Mouse (Mus musculus): ENCODE data around the gene Il1rl1. TPM values are rescaled to one million over a fixed set of nuclear protein-coding genes. Genes with fewer than 3 reads are reported as not detected.

Il1rl1 gene
- polyA plus RNA-seq, 1 experiment from 2014 or later, result 0.11 TPM

- H3K27me3 ChIP-seq (replicated peaks; ENCODE audit: control insufficient read depth, insufficient read depth, low read length), result no peaks in the 10 kb centered on the region
- ATAC-seq, result no peak
- H3K9ac ChIP-seq (replicated peaks; ENCODE audit: low read depth, low read length), result no peak overlapping the region
- H3K27ac ChIP-seq (ENCODE audit: low read length), result no peak overlapping the region
- H3K36me3 ChIP-seq (ENCODE audit: control insufficient read depth, insufficient read depth), result no peaks in the 10 kb centered on the region
- WGBS, result 82% methylated on average over 7 of the region's 7 CpGs
- no peaks in the 10 kb centered on the region for H3K9me3 ChIP-seq (ENCODE audit: control insufficient read depth, low read length)
- H3K4me2 ChIP-seq (ENCODE audit: low read length), result no peak overlapping the region
- H3K4me3 ChIP-seq (replicated peaks; ENCODE audit: low read length), result no peak overlapping the region
- H3K4me1 ChIP-seq (replicated peaks; ENCODE audit: control insufficient read depth, insufficient read depth, low read length), result no peaks in the 10 kb centered on the region
Measured at GRCm38 (mm10) chr1:40404682-40405081, 24.7 kb upstream of the Il1rl1 start.

- Histone ChIP-seq H3K4me2 (ENCODE audit: low read length) (no peak overlapping the region), H3K4me1 (replicated peaks; ENCODE audit: control insufficient read depth, insufficient read depth, low read length) (no peaks in the 10 kb centered on the region), H3K27me3 (replicated peaks; ENCODE audit: control insufficient read depth, insufficient read depth, low read length) (no peaks in the 10 kb centered on the region), H3K36me3 (ENCODE audit: control insufficient read depth, insufficient read depth) (no peaks in the 10 kb centered on the region), H3K27ac (ENCODE audit: low read length) (no peak overlapping the region), H3K9ac (replicated peaks; ENCODE audit: low read depth, low read length) (no peak overlapping the region), H3K4me3 (replicated peaks; ENCODE audit: low read length) (no peak overlapping the region), H3K9me3 (ENCODE audit: control insufficient read depth, low read length) (no peaks in the 10 kb centered on the region)
- no peak for ATAC-seq
- WGBS, result 63% methylated on average over 1 of the region's 1 CpGs
Measured at GRCm38 (mm10) chr1:40409882-40410281, 19.5 kb upstream of the Il1rl1 start.

- WGBS, result 88% methylated on average over 1 of the region's 1 CpGs
Measured at GRCm38 (mm10) chr1:40413039-40413438, 16.3 kb upstream of the Il1rl1 start.

GRCm38 (mm10) chr1:40414276-40414675, 15.1 kb upstream of the Il1rl1 start:
- Histone ChIP-seq H3K4me3 (replicated peaks; ENCODE audit: low read length) (no peak overlapping the region), H3K36me3 (ENCODE audit: control insufficient read depth, insufficient read depth) (no peaks in the 10 kb centered on the region), H3K9ac (replicated peaks; ENCODE audit: low read depth, low read length) (no peak overlapping the region), H3K27ac (ENCODE audit: low read length) (no peak overlapping the region), H3K4me1 (replicated peaks; ENCODE audit: control insufficient read depth, insufficient read depth, low read length) (no peaks in the 10 kb centered on the region), H3K27me3 (replicated peaks; ENCODE audit: control insufficient read depth, insufficient read depth, low read length) (no peaks in the 10 kb centered on the region), H3K9me3 (ENCODE audit: control insufficient read depth, low read length) (no peaks in the 10 kb centered on the region), H3K4me2 (ENCODE audit: low read length) (no peak overlapping the region)
- ATAC-seq, result no peak
- WGBS, result 89% methylated on average over 7 of the region's 7 CpGs

More at GRCm38 (mm10) chr1:40413039-40413438, 16.3 kb upstream of the Il1rl1 start:
- ATAC-seq, result no peak
- H3K9me3 ChIP-seq (ENCODE audit: control insufficient read depth, low read length), result no peaks in the 10 kb centered on the region
- no peaks in the 10 kb centered on the region for H3K4me1 ChIP-seq (replicated peaks; ENCODE audit: control insufficient read depth, insufficient read depth, low read length)
- no peak overlapping the region for H3K4me3 ChIP-seq (replicated peaks; ENCODE audit: low read length)
- no peak overlapping the region for H3K27ac ChIP-seq (ENCODE audit: low read length)
- no peaks in the 10 kb centered on the region for H3K27me3 ChIP-seq (replicated peaks; ENCODE audit: control insufficient read depth, insufficient read depth, low read length)
- H3K4me2 ChIP-seq (ENCODE audit: low read length), result no peak overlapping the region
- no peaks in the 10 kb centered on the region for H3K36me3 ChIP-seq (ENCODE audit: control insufficient read depth, insufficient read depth)
- no peak overlapping the region for H3K9ac ChIP-seq (replicated peaks; ENCODE audit: low read depth, low read length)

GRCm38 (mm10) chr1:40414863-40415656, 14.3 kb upstream of the Il1rl1 start:
- no peak for ATAC-seq
- Histone ChIP-seq H3K9ac (replicated peaks; ENCODE audit: low read depth, low read length) (no peak overlapping the region), H3K9me3 (ENCODE audit: control insufficient read depth, low read length) (no peaks in the 10 kb centered on the region), H3K36me3 (ENCODE audit: control insufficient read depth, insufficient read depth) (no peaks in the 10 kb centered on the region), H3K4me1 (replicated peaks; ENCODE audit: control insufficient read depth, insufficient read depth, low read length) (no peaks in the 10 kb centered on the region), H3K4me2 (ENCODE audit: low read length) (no peak overlapping the region), H3K27ac (ENCODE audit: low read length) (no peak overlapping the region), H3K27me3 (replicated peaks; ENCODE audit: control insufficient read depth, insufficient read depth, low read length) (no peaks in the 10 kb centered on the region), H3K4me3 (replicated peaks; ENCODE audit: low read length) (no peak overlapping the region)
- WGBS, result 75% methylated on average over 7 of the region's 7 CpGs

GRCm38 (mm10) chr1:40417034-40417433, 12.3 kb upstream of the Il1rl1 start:
- Histone ChIP-seq H3K9ac (replicated peaks; ENCODE audit: low read depth, low read length) (no peak overlapping the region), H3K36me3 (ENCODE audit: control insufficient read depth, insufficient read depth) (no peaks in the 10 kb centered on the region), H3K27me3 (replicated peaks; ENCODE audit: control insufficient read depth, insufficient read depth, low read length) (no peaks in the 10 kb centered on the region), H3K4me2 (ENCODE audit: low read length) (no peak overlapping the region), H3K9me3 (ENCODE audit: control insufficient read depth, low read length) (no peaks in the 10 kb centered on the region), H3K27ac (ENCODE audit: low read length) (no peak overlapping the region), H3K4me1 (replicated peaks; ENCODE audit: control insufficient read depth, insufficient read depth, low read length) (no peaks in the 10 kb centered on the region), H3K4me3 (replicated peaks; ENCODE audit: low read length) (no peak overlapping the region)
- ATAC-seq, result no peak
- 100% methylated on average over 2 of the region's 2 CpGs for WGBS

- Histone ChIP-seq H3K9me3 (ENCODE audit: control insufficient read depth, low read length) (no peaks in the 10 kb centered on the region), H3K36me3 (ENCODE audit: control insufficient read depth, insufficient read depth) (no peaks in the 10 kb centered on the region), H3K27me3 (replicated peaks; ENCODE audit: control insufficient read depth, insufficient read depth, low read length) (no peaks in the 10 kb centered on the region), H3K4me3 (replicated peaks; ENCODE audit: low read length) (no peak overlapping the region), H3K4me1 (replicated peaks; ENCODE audit: control insufficient read depth, insufficient read depth, low read length) (no peaks in the 10 kb centered on the region), H3K27ac (ENCODE audit: low read length) (no peak overlapping the region), H3K4me2 (ENCODE audit: low read length) (no peak overlapping the region), H3K9ac (replicated peaks; ENCODE audit: low read depth, low read length) (no peak overlapping the region)
- 83% methylated on average over 5 of the region's 5 CpGs for WGBS
- no peak for ATAC-seq
Measured at GRCm38 (mm10) chr1:40418512-40418911, 10.9 kb upstream of the Il1rl1 start.

- ATAC-seq, result no peak
- no peak overlapping the region for H3K4me2 ChIP-seq (ENCODE audit: low read length)
- H3K4me1 ChIP-seq (replicated peaks; ENCODE audit: control insufficient read depth, insufficient read depth, low read length), result no peaks in the 10 kb centered on the region
- H3K9ac ChIP-seq (replicated peaks; ENCODE audit: low read depth, low read length), result no peak overlapping the region
- no peak overlapping the region for H3K27ac ChIP-seq (ENCODE audit: low read length)
- H3K9me3 ChIP-seq (ENCODE audit: control insufficient read depth, low read length), result no peaks in the 10 kb centered on the region
- no peaks in the 10 kb centered on the region for H3K27me3 ChIP-seq (replicated peaks; ENCODE audit: control insufficient read depth, insufficient read depth, low read length)
- no peaks in the 10 kb centered on the region for H3K36me3 ChIP-seq (ENCODE audit: control insufficient read depth, insufficient read depth)
- 86% methylated on average over 6 of the region's 6 CpGs for WGBS
- H3K4me3 ChIP-seq (replicated peaks; ENCODE audit: low read length), result no peak overlapping the region
Measured at GRCm38 (mm10) chr1:40423892-40424291, 5.5 kb upstream of the Il1rl1 start.

GRCm38 (mm10) chr1:40427270-40427669, 2.1 kb upstream of the Il1rl1 start:
- 92% methylated on average over 9 of the region's 9 CpGs for WGBS
- Histone ChIP-seq H3K27me3 (replicated peaks; ENCODE audit: control insufficient read depth, insufficient read depth, low read length) (no peaks in the 10 kb centered on the region), H3K9me3 (ENCODE audit: control insufficient read depth, low read length) (no peaks in the 10 kb centered on the region), H3K4me2 (ENCODE audit: low read length) (no peak overlapping the region), H3K4me1 (replicated peaks; ENCODE audit: control insufficient read depth, insufficient read depth, low read length) (no peaks in the 10 kb centered on the region), H3K27ac (ENCODE audit: low read length) (no peak overlapping the region), H3K9ac (replicated peaks; ENCODE audit: low read depth, low read length) (no peak overlapping the region), H3K4me3 (replicated peaks; ENCODE audit: low read length) (no peak overlapping the region), H3K36me3 (ENCODE audit: control insufficient read depth, insufficient read depth) (no peaks in the 10 kb centered on the region)
- no peak for ATAC-seq

- H3K9ac ChIP-seq (replicated peaks; ENCODE audit: low read depth, low read length), result no peak overlapping the region
- H3K4me3 ChIP-seq (replicated peaks; ENCODE audit: low read length), result no peak overlapping the region
- no peaks in the 10 kb centered on the region for H3K27me3 ChIP-seq (replicated peaks; ENCODE audit: control insufficient read depth, insufficient read depth, low read length)
- no peaks in the 10 kb centered on the region for H3K9me3 ChIP-seq (ENCODE audit: control insufficient read depth, low read length)
- H3K4me1 ChIP-seq (replicated peaks; ENCODE audit: control insufficient read depth, insufficient read depth, low read length), result no peaks in the 10 kb centered on the region
- H3K27ac ChIP-seq (ENCODE audit: low read length), result no peak overlapping the region
- no peak for ATAC-seq
- H3K36me3 ChIP-seq (ENCODE audit: control insufficient read depth, insufficient read depth), result no peaks in the 10 kb centered on the region
- H3K4me2 ChIP-seq (ENCODE audit: low read length), result no peak overlapping the region
- WGBS, result 84% methylated on average over 1 of the region's 1 CpGs
Measured at GRCm38 (mm10) chr1:40427901-40428300, 1.5 kb upstream of the Il1rl1 start.
